Mouse (Mus musculus) embryonic facial prominence, embryonic 11.5 days (tissue): ENCODE measurements around the gene Depdc1a. TPM values are rescaled to one million over a fixed set of nuclear protein-coding genes. Genes with fewer than 3 reads are reported as not detected.
"Not testable (repeated sequence)": the region's sequence is repeated elsewhere in the genome, so short reads cannot be mapped to it uniquely, and the experiment has no call there.

Source experiments
- ATAC-seq: fragments of 200-750 bp; cut with Nextera tagmentation; replicated peaks from 2 replicates; pipeline ENCODE4 v1.8.0; 2017; ENCODE audit warnings: low read depth; ENCODE audit not compliant: insufficient number of reproducible peaks, low FRiP score, low TSS enrichment
- DNase-seq: peaks from one replicate; pipeline ENCODE4 v3.0.0-alpha.2; 2015; ENCODE audit warnings: low spot score
- H3K27ac ChIP-seq: fragments of 300-500 bp; sonication (generic); replicated peaks from 2 replicates; pipeline ENCODE4 v1.5.1; 2014; ENCODE audit warnings: mild to moderate bottlenecking, low read depth, low read length, control low read depth
- H3K27me3 ChIP-seq: fragments of 300-500 bp; sonication (generic); 2 replicates; pipeline ENCODE4 v1.6.1; 2014; ENCODE audit warnings: mild to moderate bottlenecking, low read length, moderate library complexity, mixed read lengths; ENCODE audit not compliant: control insufficient read depth, insufficient read depth
- H3K36me3 ChIP-seq: fragments of 300-500 bp; sonication (generic); replicated peaks from 2 replicates; pipeline ENCODE4 v1.6.1; 2014; ENCODE audit warnings: low read depth, mild to moderate bottlenecking, low read length, moderate library complexity, mixed read lengths; ENCODE audit not compliant: control insufficient read depth, insufficient read depth
- H3K4me1 ChIP-seq: fragments of 300-500 bp; sonication (generic); 2 replicates; pipeline ENCODE4 v1.6.1; 2014; ENCODE audit warnings: low read length, mixed read lengths; ENCODE audit not compliant: control insufficient read depth, insufficient read depth
- H3K4me2 ChIP-seq: fragments of 300-500 bp; sonication (generic); 2 replicates; pipeline ENCODE4 v1.6.1; 2014; ENCODE audit warnings: low read depth, mild to moderate bottlenecking, control low read depth, low read length, moderate library complexity
- H3K4me3 ChIP-seq: fragments of 300-500 bp; sonication (generic); 2 replicates; pipeline ENCODE4 v1.5.1; 2014; ENCODE audit warnings: low read depth, low read length, control low read depth
- H3K9ac ChIP-seq: fragments of 300-500 bp; sonication (generic); replicated peaks from 2 replicates; pipeline ENCODE4 v1.6.1; 2014; ENCODE audit warnings: mild to moderate bottlenecking, control low read depth, low read length
- H3K9me3 ChIP-seq: fragments of 300-500 bp; sonication (generic); replicated peaks from 2 replicates; pipeline ENCODE4 v1.6.1; 2016; ENCODE audit warnings: mild to moderate bottlenecking, low read length, inconsistent platforms, mixed read lengths; ENCODE audit not compliant: control insufficient read depth
- WGBS: fragments of 180-500 bp; shearing (Covaris S2); extraction: QIAGEN DNeasy Blood & Tissue Kit; methylation state at CpG from one replicate; pipeline ENCODE4 v1.1.7; 2014; 5-methylcytosine and 5-hydroxymethylcytosine counted together
- polyA plus RNA-seq: library from polyadenylated mRNA; unstranded; fragments of >200 nt; fragmentation: Nextera tagmentation; extraction: Ambion mirVana; gene quantifications from 2 replicates; pipeline ENCODE4 v1.2.1, GENCODE M21; 2014

Depdc1a gene
- polyA plus RNA-seq: 54.6 and 65.5 TPM in 2 replicates

GRCm38 (mm10) chr3:159495243-159495801 is at the start of gene Depdc1a:
Depdc1a (plus strand) TSS chr3:159495433.
- peak; percentile 100 for ATAC-seq
- no peaks in the 10 kb centered on the region for H3K36me3 ChIP-seq
- peak within 1 kb of the TSS; percentile 77 for H3K9ac ChIP-seq
- under 1% methylated on average over 28 of the region's 28 CpGs for WGBS
- H3K27me3 ChIP-seq: no peaks in the 10 kb centered on the region
- DNase-seq: peak; percentile 96
- H3K4me1 ChIP-seq: no peaks in the 10 kb centered on the region
- no peaks in the 10 kb centered on the region for H3K9me3 ChIP-seq
- no peak within 1 kb of the TSS for H3K27ac ChIP-seq
- H3K4me2 ChIP-seq: peak within 1 kb of the TSS; percentile 53
- H3K4me3 ChIP-seq: peak within 1 kb of the TSS; percentile 56

- ATAC-seq (no peak), DNase-seq (no peak)
- Histone ChIP-seq H3K27ac (no peak overlapping the region), H3K4me1 (no peaks in the 10 kb centered on the region), H3K36me3 (no peaks in the 10 kb centered on the region), H3K9me3 (no peaks in the 10 kb centered on the region), H3K9ac (no peak overlapping the region), H3K4me2 (no peak overlapping the region), H3K4me3 (no peak overlapping the region), H3K27me3 (no peaks in the 10 kb centered on the region)
- 63% methylated on average over 1 of the region's 1 CpGs for WGBS
Measured at GRCm38 (mm10) chr3:159470059-159470458, 25.2 kb upstream of the Depdc1a start.

GRCm38 (mm10) chr3:159475465-159475864 is 19.8 kb upstream of the Depdc1a start:
- Histone ChIP-seq H3K9me3 (no peaks in the 10 kb centered on the region), H3K9ac (no peak overlapping the region), H3K36me3 (no peaks in the 10 kb centered on the region), H3K27me3 (no peaks in the 10 kb centered on the region), H3K27ac (no peak overlapping the region), H3K4me2 (no peak overlapping the region), H3K4me3 (no peak overlapping the region), H3K4me1 (no peaks in the 10 kb centered on the region)
- 90% methylated on average over 1 of the region's 1 CpGs for WGBS
- ATAC-seq: no peak
- DNase-seq: no peak

GRCm38 (mm10) chr3:159477250-159477962 is 17.8 kb upstream of the Depdc1a start:
- Histone ChIP-seq H3K9ac (no peak overlapping the region), H3K4me2 (no peak overlapping the region), H3K9me3 (no peaks in the 10 kb centered on the region), H3K4me3 (no peak overlapping the region), H3K27ac (no peak overlapping the region), H3K36me3 (no peaks in the 10 kb centered on the region), H3K27me3 (no peaks in the 10 kb centered on the region), H3K4me1 (no peaks in the 10 kb centered on the region)
- no peak for ATAC-seq
- no peak for DNase-seq
- 89% methylated on average over 1 of the region's 1 CpGs for WGBS

- not testable (repeated sequence) for H3K27ac ChIP-seq, H3K4me1 ChIP-seq, H3K36me3 ChIP-seq, DNase-seq, ATAC-seq, H3K27me3 ChIP-seq, H3K9me3 ChIP-seq
- peak overlapping the region; percentile 14; the same call in 1 of the 2 replicates for H3K4me2 ChIP-seq
- peak overlapping the region; percentile 77 for H3K9ac ChIP-seq
- peak overlapping the region; percentile 56 for H3K4me3 ChIP-seq
Measured at GRCm38 (mm10) chr3:159494709-159495108, 524 bp upstream of the Depdc1a start.

GRCm38 (mm10) chr3:159508899-159509298 is 13.7 kb downstream of the Depdc1a start:
- Histone ChIP-seq H3K4me2 (no peak overlapping the region), H3K4me1 (no peaks in the 10 kb centered on the region), H3K4me3 (no peak overlapping the region), H3K9me3 (no peaks in the 10 kb centered on the region), H3K9ac (no peak overlapping the region), H3K27ac (no peak overlapping the region), H3K36me3 (no peaks in the 10 kb centered on the region), H3K27me3 (no peaks in the 10 kb centered on the region)
- ATAC-seq: no peak
- no peak for DNase-seq

GRCm38 (mm10) chr3:159528563-159528962 is 33.3 kb downstream of the Depdc1a start:
- no peak overlapping the region for H3K9ac ChIP-seq
- H3K4me2 ChIP-seq: no peak overlapping the region
- ATAC-seq (no peak), DNase-seq (no peak)
- H3K36me3 ChIP-seq: no peaks in the 10 kb centered on the region; the same call in 1 of the 2 replicates
- H3K27me3 ChIP-seq: no peaks in the 10 kb centered on the region
- no peaks in the 10 kb centered on the region for H3K9me3 ChIP-seq
- H3K27ac ChIP-seq: no peak overlapping the region
- no peaks in the 10 kb centered on the region for H3K4me1 ChIP-seq
- no peak overlapping the region for H3K4me3 ChIP-seq

- no peaks in the 10 kb centered on the region for H3K27me3 ChIP-seq
- no peak for ATAC-seq
- DNase-seq: peak; percentile 35
- no peak overlapping the region for H3K27ac ChIP-seq
- 80% methylated on average over 3 of the region's 3 CpGs for WGBS
- no peaks in the 10 kb centered on the region for H3K36me3 ChIP-seq
- H3K9me3 ChIP-seq: no peaks in the 10 kb centered on the region
- H3K9ac ChIP-seq: no peak overlapping the region
- no peaks in the 10 kb centered on the region for H3K4me1 ChIP-seq
- H3K4me2 ChIP-seq: no peak overlapping the region
- no peak overlapping the region for H3K4me3 ChIP-seq
Measured at GRCm38 (mm10) chr3:159548303-159548702, 53.1 kb downstream of the Depdc1a start.
